Mouse (Mus musculus) liver, embryonic 15.5 days (tissue): ENCODE results near the gene Olfr1497. TPM values are rescaled to one million over a fixed set of nuclear protein-coding genes. Genes with fewer than 3 reads are reported as not detected.

Source experiments
- polyA plus RNA-seq: library from polyadenylated mRNA; unstranded; fragments of >200 nt; fragmentation: Nextera tagmentation; extraction: Ambion mirVana; gene quantifications from 2 replicates; pipeline ENCODE4 v1.2.1, GENCODE M21; 2015

The Olfr1497 gene
- polyA plus RNA-seq, 1 experiment from 2014 or later: not detected

Other genes with a start within 250 kb of the Olfr1497 start
- not detected in 2 replicates for gene Olfr1484, start 214.7 kb downstream of the Olfr1497 start, polyA plus RNA-seq
- not detected in 2 replicates for gene Olfr1487, start 180.8 kb downstream of the Olfr1497 start, polyA plus RNA-seq
- gene Olfr1489, start 166.6 kb downstream of the Olfr1497 start, polyA plus RNA-seq: not detected in 2 replicates
- not detected in 2 replicates for gene Olfr1490, start 147.1 kb downstream of the Olfr1497 start, polyA plus RNA-seq
- not detected in 2 replicates for gene Olfr1491, start 100.9 kb downstream of the Olfr1497 start, polyA plus RNA-seq
- gene Olfr1493-ps1, start 74.9 kb downstream of the Olfr1497 start, polyA plus RNA-seq: not detected in 2 replicates
- not detected in 2 replicates for gene Olfr1494, start 58.5 kb downstream of the Olfr1497 start, polyA plus RNA-seq
- not detected in 2 replicates for gene Olfr1495, start 33.6 kb downstream of the Olfr1497 start, polyA plus RNA-seq
- gene Olfr1496, start 20.3 kb downstream of the Olfr1497 start, polyA plus RNA-seq: not detected in 2 replicates
- not detected in 2 replicates for gene Olfr1499, start 21.2 kb upstream of the Olfr1497 start, polyA plus RNA-seq
- gene Olfr1500, start 32.3 kb upstream of the Olfr1497 start, polyA plus RNA-seq: not detected in 2 replicates
- gene Olfr1501, start 52.5 kb upstream of the Olfr1497 start, polyA plus RNA-seq: not detected in 2 replicates
- not detected in 2 replicates for gene Olfr1502, start 63.6 kb upstream of the Olfr1497 start, polyA plus RNA-seq
- gene Olfr1504, start 99.7 kb upstream of the Olfr1497 start, polyA plus RNA-seq: not detected in 2 replicates
- not detected in 2 replicates for gene Olfr1505, start 115.3 kb upstream of the Olfr1497 start, polyA plus RNA-seq